Mouse (Mus musculus) embryonic facial prominence, embryonic 11.5 days (tissue): ENCODE measurements around the gene Magohb. TPM values are rescaled to one million over a fixed set of nuclear protein-coding genes. Genes with fewer than 3 reads are reported as not detected.

Experiments
- ATAC-seq: fragments of 200-750 bp; cut with Nextera tagmentation; replicated peaks from 2 replicates; pipeline ENCODE4 v1.8.0; 2017; ENCODE audit warnings: low read depth; ENCODE audit not compliant: insufficient number of reproducible peaks, low FRiP score, low TSS enrichment
- DNase-seq: peaks from one replicate; pipeline ENCODE4 v3.0.0-alpha.2; 2015; ENCODE audit warnings: low spot score
- H3K27ac ChIP-seq: fragments of 300-500 bp; sonication (generic); replicated peaks from 2 replicates; pipeline ENCODE4 v1.5.1; 2014; ENCODE audit warnings: mild to moderate bottlenecking, low read depth, low read length, control low read depth
- H3K27me3 ChIP-seq: fragments of 300-500 bp; sonication (generic); 2 replicates; pipeline ENCODE4 v1.6.1; 2014; ENCODE audit warnings: mild to moderate bottlenecking, low read length, moderate library complexity, mixed read lengths; ENCODE audit not compliant: control insufficient read depth, insufficient read depth
- H3K36me3 ChIP-seq: fragments of 300-500 bp; sonication (generic); replicated peaks from 2 replicates; pipeline ENCODE4 v1.6.1; 2014; ENCODE audit warnings: low read depth, mild to moderate bottlenecking, low read length, moderate library complexity, mixed read lengths; ENCODE audit not compliant: control insufficient read depth, insufficient read depth
- H3K4me1 ChIP-seq: fragments of 300-500 bp; sonication (generic); 2 replicates; pipeline ENCODE4 v1.6.1; 2014; ENCODE audit warnings: low read length, mixed read lengths; ENCODE audit not compliant: control insufficient read depth, insufficient read depth
- H3K4me2 ChIP-seq: fragments of 300-500 bp; sonication (generic); 2 replicates; pipeline ENCODE4 v1.6.1; 2014; ENCODE audit warnings: low read depth, mild to moderate bottlenecking, control low read depth, low read length, moderate library complexity
- H3K4me3 ChIP-seq: fragments of 300-500 bp; sonication (generic); 2 replicates; pipeline ENCODE4 v1.5.1; 2014; ENCODE audit warnings: low read depth, low read length, control low read depth
- H3K9ac ChIP-seq: fragments of 300-500 bp; sonication (generic); replicated peaks from 2 replicates; pipeline ENCODE4 v1.6.1; 2014; ENCODE audit warnings: mild to moderate bottlenecking, control low read depth, low read length
- H3K9me3 ChIP-seq: fragments of 300-500 bp; sonication (generic); replicated peaks from 2 replicates; pipeline ENCODE4 v1.6.1; 2016; ENCODE audit warnings: mild to moderate bottlenecking, low read length, inconsistent platforms, mixed read lengths; ENCODE audit not compliant: control insufficient read depth
- WGBS: fragments of 180-500 bp; shearing (Covaris S2); extraction: QIAGEN DNeasy Blood & Tissue Kit; methylation state at CpG from one replicate; pipeline ENCODE4 v1.1.7; 2014; 5-methylcytosine and 5-hydroxymethylcytosine counted together
- polyA plus RNA-seq: library from polyadenylated mRNA; unstranded; fragments of >200 nt; fragmentation: Nextera tagmentation; extraction: Ambion mirVana; gene quantifications from 2 replicates; pipeline ENCODE4 v1.2.1, GENCODE M21; 2014

Magohb gene
- polyA plus RNA-seq, 1 experiment from 2014 or later = 73.5 TPM

- H3K9ac ChIP-seq = no peak overlapping the region
- ATAC-seq (no peak), DNase-seq (no peak)
- no peak overlapping the region for H3K4me3 ChIP-seq
- H3K27me3 ChIP-seq = no peaks in the 10 kb centered on the region
- 80% methylated on average over 2 of the region's 2 CpGs for WGBS
- H3K9me3 ChIP-seq = no peaks in the 10 kb centered on the region
- H3K4me1 ChIP-seq = no peaks in the 10 kb centered on the region
- no peak overlapping the region for H3K27ac ChIP-seq
- H3K4me2 ChIP-seq = no peak overlapping the region
- H3K36me3 ChIP-seq = no peaks in the 10 kb centered on the region
Measured at GRCm38 (mm10) chr6:131245081-131245480, 48.0 kb downstream of the Magohb start.

Other genes starting within 250 kb of the Magohb start
- gene Klra2, start 45.9 kb downstream of the Magohb start, polyA plus RNA-seq = not detected in 2 replicates
- 0.50 and 1.4 TPM in 2 replicates for gene Styk1, start 60.4 kb upstream of the Magohb start, polyA plus RNA-seq
- 40.3 and 64.2 TPM in 2 replicates for gene Ybx3, start 95.2 kb upstream of the Magohb start, polyA plus RNA-seq
- gene 5430401F13Rik, start 193.2 kb upstream of the Magohb start, polyA plus RNA-seq = not detected in 2 replicates
- gene Gm6619, start 193.2 kb upstream of the Magohb start, polyA plus RNA-seq = not detected in 2 replicates